Mouse (Mus musculus): Measurements from ENCODE around the gene Brms1. TPM values are rescaled to one million over a fixed set of nuclear protein-coding genes. Genes with fewer than 3 reads are reported as not detected.
"Not testable (repeated sequence)": the region's sequence is repeated elsewhere in the genome, so short reads cannot be mapped to it uniquely, and the experiment has no call there.

Brms1 gene
- polyA plus RNA-seq, 1 experiment from 2014 or later = 40.4 TPM

GRCm38 (mm10) chr19:5085145-5085863, 44.1 kb downstream of the Brms1 start, which contains the start of gene Tmem151a:
Gene Tmem151a (minus strand): TSS chr19:5085531.
- Histone ChIP-seq H3K27me3 (replicated peaks) (peaks cover 70% of the 10 kb centered on the region), H3K9ac (no peak within 1 kb of the TSS), H3K4me1 (peaks cover 31% of the 10 kb centered on the region), H3K36me3 (peaks cover 7% of the 10 kb centered on the region; the same call in 1 of the 2 replicates), H3K27ac (no peak within 1 kb of the TSS), H3K4me2 (peak within 1 kb of the TSS; percentile 81), H3K9me3 (replicated peaks) (no peaks in the 10 kb centered on the region), H3K4me3 (peak within 1 kb of the TSS; percentile 57)
- 2% methylated on average over 69 of the region's 69 CpGs for WGBS (ENCODE audit: insufficient replicate concordance)
- ATAC-seq = no peak

- Histone ChIP-seq H3K4me1 (peaks cover 31% of the 10 kb centered on the region), H3K36me3 (peaks cover 18% of the 10 kb centered on the region), H3K27me3 (replicated peaks) (peaks cover 58% of the 10 kb centered on the region)
- not testable (repeated sequence) for H3K9ac ChIP-seq; H3K9me3 ChIP-seq (replicated peaks); H3K4me3 ChIP-seq; H3K4me2 ChIP-seq; H3K27ac ChIP-seq; ATAC-seq
- 47% methylated on average over 4 of the region's 4 CpGs for WGBS (ENCODE audit: insufficient replicate concordance)
These were observed 45.4 kb downstream of the Brms1 start for GRCm38 (mm10) chr19:5086533-5086932.

- H3K4me2 ChIP-seq = peak within 1 kb of the TSS; percentile 84
- H3K36me3 ChIP-seq = peaks cover 34% of the 10 kb centered on the region
- peak within 1 kb of the TSS; percentile 74 for H3K9ac ChIP-seq
- H3K9me3 ChIP-seq (replicated peaks) = no peaks in the 10 kb centered on the region
- WGBS (ENCODE audit: insufficient replicate concordance) = under 1% methylated on average over 58 of the region's 58 CpGs
- peaks cover 42% of the 10 kb centered on the region for H3K27me3 ChIP-seq (replicated peaks)
- ATAC-seq = peak; percentile 90
- peaks cover 31% of the 10 kb centered on the region for H3K4me1 ChIP-seq
- peak within 1 kb of the TSS; percentile 87 for H3K27ac ChIP-seq
- H3K4me3 ChIP-seq = peak within 1 kb of the TSS; percentile 84
These were observed 47.0 kb downstream of the Brms1 start, which contains the start of gene Yif1a for GRCm38 (mm10) chr19:5087884-5088728. Gene Yif1a (plus strand): TSS chr19:5088538.

GRCm38 (mm10) chr19:5089324-5089723, 48.2 kb downstream of the Brms1 start:
- H3K27me3 ChIP-seq (replicated peaks) = peaks cover 30% of the 10 kb centered on the region
- peak overlapping the region; percentile 84 for H3K4me3 ChIP-seq
- H3K27ac ChIP-seq = no peak overlapping the region
- WGBS (ENCODE audit: insufficient replicate concordance) = 80% methylated on average over 4 of the region's 4 CpGs
- ATAC-seq = no peak
- H3K4me2 ChIP-seq = peak overlapping the region; percentile 84
- H3K9ac ChIP-seq = peak overlapping the region; percentile 74; the same call in 1 of the 2 replicates
- H3K9me3 ChIP-seq (replicated peaks) = no peaks in the 10 kb centered on the region
- peaks cover 35% of the 10 kb centered on the region for H3K36me3 ChIP-seq
- H3K4me1 ChIP-seq = peaks cover 37% of the 10 kb centered on the region

GRCm38 (mm10) chr19:5092083-5092482, 50.9 kb downstream of the Brms1 start:
- Histone ChIP-seq H3K27me3 (replicated peaks) (peaks cover 31% of the 10 kb centered on the region), H3K9ac (no peak overlapping the region), H3K27ac (no peak overlapping the region), H3K9me3 (replicated peaks) (no peaks in the 10 kb centered on the region), H3K4me1 (peaks cover 43% of the 10 kb centered on the region), H3K4me3 (no peak overlapping the region), H3K36me3 (peaks cover 35% of the 10 kb centered on the region), H3K4me2 (no peak overlapping the region)
- no peak for ATAC-seq
- 89% methylated on average over 10 of the region's 10 CpGs for WGBS (ENCODE audit: insufficient replicate concordance)

GRCm38 (mm10) chr19:5093481-5094242, 52.5 kb downstream of the Brms1 start:
- Histone ChIP-seq H3K9ac (no peak overlapping the region), H3K4me2 (peak overlapping the region; percentile 16; the same call in 1 of the 2 replicates), H3K36me3 (peaks cover 35% of the 10 kb centered on the region), H3K27me3 (replicated peaks) (peaks cover 38% of the 10 kb centered on the region), H3K4me3 (no peak overlapping the region), H3K4me1 (peaks cover 50% of the 10 kb centered on the region), H3K27ac (no peak overlapping the region), H3K9me3 (replicated peaks) (no peaks in the 10 kb centered on the region)
- 65% methylated on average over 12 of the region's 12 CpGs for WGBS (ENCODE audit: insufficient replicate concordance)
- ATAC-seq = no peak

- WGBS (ENCODE audit: insufficient replicate concordance) = 3% methylated on average over 21 of the region's 21 CpGs
- no peak overlapping the region for H3K27ac ChIP-seq
- no peaks in the 10 kb centered on the region for H3K9me3 ChIP-seq (replicated peaks)
- H3K27me3 ChIP-seq (replicated peaks) = peaks cover 38% of the 10 kb centered on the region
- peak overlapping the region; percentile 16; the same call in 1 of the 2 replicates for H3K4me2 ChIP-seq
- H3K36me3 ChIP-seq = peaks cover 36% of the 10 kb centered on the region
- peaks cover 47% of the 10 kb centered on the region for H3K4me1 ChIP-seq
- no peak overlapping the region for H3K4me3 ChIP-seq
- peak; percentile 64 for ATAC-seq
- no peak overlapping the region for H3K9ac ChIP-seq
These were observed 53.1 kb downstream of the Brms1 start for GRCm38 (mm10) chr19:5094243-5094632.

- H3K4me1 ChIP-seq = peaks cover 44% of the 10 kb centered on the region
- H3K36me3 ChIP-seq = peaks cover 38% of the 10 kb centered on the region
- no peak overlapping the region for H3K9ac ChIP-seq
- 51% methylated on average over 11 of the region's 11 CpGs for WGBS (ENCODE audit: insufficient replicate concordance)
- no peak overlapping the region for H3K27ac ChIP-seq
- no peak overlapping the region for H3K4me3 ChIP-seq
- no peak overlapping the region for H3K4me2 ChIP-seq
- ATAC-seq = no peak
- peaks cover 38% of the 10 kb centered on the region for H3K27me3 ChIP-seq (replicated peaks)
- H3K9me3 ChIP-seq (replicated peaks) = no peaks in the 10 kb centered on the region
These were observed 53.7 kb downstream of the Brms1 start for GRCm38 (mm10) chr19:5094746-5095417.

GRCm38 (mm10) chr19:5095887-5096474, 54.8 kb downstream of the Brms1 start:
- Histone ChIP-seq H3K27ac (no peak overlapping the region), H3K9me3 (replicated peaks) (no peaks in the 10 kb centered on the region), H3K27me3 (replicated peaks) (peaks cover 38% of the 10 kb centered on the region), H3K4me2 (0 out of 2 replicates have a peak overlapping the region, but pooled peaks have one; percentile 10), H3K36me3 (peaks cover 41% of the 10 kb centered on the region), H3K9ac (no peak overlapping the region), H3K4me1 (peaks cover 44% of the 10 kb centered on the region), H3K4me3 (no peak overlapping the region)
- no peak for ATAC-seq
- 15% methylated on average over 9 of the region's 9 CpGs for WGBS (ENCODE audit: insufficient replicate concordance)

GRCm38 (mm10) chr19:5097521-5098362, 56.6 kb downstream of the Brms1 start:
- H3K9me3 ChIP-seq (replicated peaks) = no peaks in the 10 kb centered on the region
- peaks cover 38% of the 10 kb centered on the region for H3K27me3 ChIP-seq (replicated peaks)
- 6% methylated on average over 29 of the region's 31 CpGs for whole genome bisulfite sequencing (ENCODE audit: insufficient replicate concordance)
- peaks cover 44% of the 10 kb centered on the region for H3K4me1 ChIP-seq
- peak overlapping the region; percentile 71 for H3K9ac ChIP-seq
- no peak for ATAC-seq
- H3K4me2 ChIP-seq = peak overlapping the region; percentile 92
- H3K36me3 ChIP-seq = peaks cover 41% of the 10 kb centered on the region
- H3K27ac ChIP-seq = no peak overlapping the region
- peak overlapping the region; percentile 54 for H3K4me3 ChIP-seq

All from liver, embryonic 12.5 days (tissue).